Mouse (Mus musculus): Measurements from ENCODE around the gene Myo3b. TPM values are rescaled to one million over a fixed set of nuclear protein-coding genes. Genes with fewer than 3 reads are reported as not detected.

Gene Myo3b
- 0.38 and 0.44 TPM in 2 replicates for polyA plus RNA-seq (2012; rRNA removed)

DNA sequence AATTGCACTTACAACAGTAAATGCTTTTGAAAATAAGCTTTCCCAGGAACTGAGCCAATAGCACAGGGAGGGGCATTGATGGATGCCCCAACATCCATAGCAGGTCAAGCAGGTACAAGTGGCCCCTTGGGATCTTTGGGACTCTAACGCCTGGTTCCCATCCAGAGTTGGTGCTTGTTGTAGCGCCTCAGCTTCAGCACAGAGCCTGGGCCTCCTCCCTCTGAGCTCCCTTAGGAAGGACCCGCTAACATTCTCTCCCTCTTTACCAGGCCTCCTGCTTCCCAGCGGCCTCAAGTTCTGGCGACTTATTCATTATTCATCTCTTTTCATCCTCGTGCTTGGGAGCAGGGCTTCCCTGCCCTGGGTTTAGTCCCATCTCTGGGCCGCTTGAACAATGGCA lies at the start of gene Myo3b:
Myo3b (plus strand) TSS at position 375 of the 400 bp plus-strand sequence.

Other genes starting within 250 kb of the Myo3b start
- gene Ccdc173, start 249.6 kb upstream of the Myo3b start, polyA plus RNA-seq (2012; rRNA removed), result 3.9 and 4.9 TPM in 2 replicates
- gene Phospho2, start 249.5 kb upstream of the Myo3b start, polyA plus RNA-seq (2012; rRNA removed), result 36.4 and 39.3 TPM in 2 replicates
- gene Klhl23, start 217.2 kb upstream of the Myo3b start, polyA plus RNA-seq (2012; rRNA removed), result 42.5 and 42.8 TPM in 2 replicates
- 166 and 188 TPM in 2 replicates for gene Ssb, start 177.6 kb upstream of the Myo3b start, polyA plus RNA-seq (2012; rRNA removed)
- 13.6 and 13.7 TPM in 2 replicates for gene Mettl5, start 153.5 kb upstream of the Myo3b start, polyA plus RNA-seq (2012; rRNA removed)
- gene Ubr3, start 141.9 kb upstream of the Myo3b start, polyA plus RNA-seq (2012; rRNA removed), result 43.4 and 44.4 TPM in 2 replicates